Mouse (Mus musculus): ENCODE measurements around the gene Lmln.

GRCm38 (mm10) chr16:33026357-33026756 is 36.0 kb upstream of the Lmln start:
- TF ChIP-seq POLR2A (IDR thresholded peaks at IDR 0.05; ENCODE audit: extremely low read depth, insufficient read depth, low read length) (no peak), CTCF (IDR thresholded peaks at IDR 0.05; ENCODE audit: extremely low read depth, insufficient read depth, low read length) (no peak)
